Mouse (Mus musculus): ENCODE measurements around the gene Dnph1. TPM values are rescaled to one million over a fixed set of nuclear protein-coding genes. Genes with fewer than 3 reads are reported as not detected.

Gene Dnph1
- polyA plus RNA-seq, 1 experiment from 2014 or later = 27.9 TPM

GRCm38 (mm10) chr17:46511059-46511710 lies 14.7 kb downstream of the Dnph1 start:
- Histone ChIP-seq H3K9me3 (replicated peaks; ENCODE audit: control insufficient read depth, low read length) (no peaks in the 10 kb centered on the region), H3K36me3 (ENCODE audit: control insufficient read depth, insufficient read depth, low read length) (no peaks in the 10 kb centered on the region), H3K4me3 (ENCODE audit: low read depth, low read length) (no peak overlapping the region), H3K27ac (ENCODE audit: low read depth, low read length) (no peak overlapping the region), H3K27me3 (ENCODE audit: control insufficient read depth, insufficient read depth, low read length) (no peaks in the 10 kb centered on the region), H3K4me2 (no peak overlapping the region), H3K4me1 (ENCODE audit: control insufficient read depth, insufficient read depth, low read length) (no peaks in the 10 kb centered on the region), H3K9ac (ENCODE audit: low read depth, low read length) (no peak overlapping the region)
- WGBS (ENCODE audit: insufficient replicate concordance) = 51% methylated on average over 11 of the region's 11 CpGs
- ATAC-seq (replicated peaks; ENCODE audit: insufficient number of reproducible peaks, low FRiP score, low TSS enrichment) = no peak

GRCm38 (mm10) chr17:46513329-46513728 lies 16.8 kb downstream of the Dnph1 start:
- no peaks in the 10 kb centered on the region for H3K9me3 ChIP-seq (replicated peaks; ENCODE audit: control insufficient read depth, low read length)
- H3K4me2 ChIP-seq = no peak overlapping the region
- 58% methylated on average over 2 of the region's 2 CpGs for WGBS (ENCODE audit: insufficient replicate concordance)
- H3K4me3 ChIP-seq (ENCODE audit: low read depth, low read length) = no peak overlapping the region
- no peaks in the 10 kb centered on the region for H3K27me3 ChIP-seq (ENCODE audit: control insufficient read depth, insufficient read depth, low read length)
- no peak for ATAC-seq (replicated peaks; ENCODE audit: insufficient number of reproducible peaks, low FRiP score, low TSS enrichment)
- H3K36me3 ChIP-seq (ENCODE audit: control insufficient read depth, insufficient read depth, low read length) = no peaks in the 10 kb centered on the region
- H3K9ac ChIP-seq (ENCODE audit: low read depth, low read length) = no peak overlapping the region
- no peak overlapping the region for H3K27ac ChIP-seq (ENCODE audit: low read depth, low read length)
- H3K4me1 ChIP-seq (ENCODE audit: control insufficient read depth, insufficient read depth, low read length) = no peaks in the 10 kb centered on the region

- peaks cover 15% of the 10 kb centered on the region; the same call in 1 of the 2 replicates for H3K27me3 ChIP-seq (ENCODE audit: control insufficient read depth, insufficient read depth, low read length)
- H3K27ac ChIP-seq (ENCODE audit: low read depth, low read length) = no peak overlapping the region
- no peaks in the 10 kb centered on the region for H3K9me3 ChIP-seq (replicated peaks; ENCODE audit: control insufficient read depth, low read length)
- H3K9ac ChIP-seq (ENCODE audit: low read depth, low read length) = peak overlapping the region; percentile 58; the same call in 1 of the 2 replicates
- peaks cover 19% of the 10 kb centered on the region for H3K4me1 ChIP-seq (ENCODE audit: control insufficient read depth, insufficient read depth, low read length)
- peak overlapping the region; percentile 27 for H3K4me3 ChIP-seq (ENCODE audit: low read depth, low read length)
- 47% methylated on average over 10 of the region's 10 CpGs for WGBS (ENCODE audit: insufficient replicate concordance)
- H3K4me2 ChIP-seq = peak overlapping the region; percentile 63
- H3K36me3 ChIP-seq (ENCODE audit: control insufficient read depth, insufficient read depth, low read length) = no peaks in the 10 kb centered on the region
- 0 out of 2 replicates have a peak, but pooled peaks have one; percentile 20 for ATAC-seq (replicated peaks; ENCODE audit: insufficient number of reproducible peaks, low FRiP score, low TSS enrichment)
Observed at GRCm38 (mm10) chr17:46519971-46520370, 23.5 kb downstream of the Dnph1 start.

GRCm38 (mm10) chr17:46520385-46520979 lies 24.0 kb downstream of the Dnph1 start:
- Histone ChIP-seq H3K9me3 (replicated peaks; ENCODE audit: control insufficient read depth, low read length) (no peaks in the 10 kb centered on the region), H3K4me2 (peak overlapping the region; percentile 63), H3K9ac (ENCODE audit: low read depth, low read length) (peak overlapping the region; percentile 58), H3K4me1 (ENCODE audit: control insufficient read depth, insufficient read depth, low read length) (peaks cover 19% of the 10 kb centered on the region), H3K27me3 (ENCODE audit: control insufficient read depth, insufficient read depth, low read length) (peaks cover 15% of the 10 kb centered on the region; the same call in 1 of the 2 replicates), H3K4me3 (ENCODE audit: low read depth, low read length) (peak overlapping the region; percentile 27), H3K36me3 (ENCODE audit: control insufficient read depth, insufficient read depth, low read length) (no peaks in the 10 kb centered on the region), H3K27ac (ENCODE audit: low read depth, low read length) (0 out of 2 replicates have a peak overlapping the region, but pooled peaks have one; percentile 22)
- ATAC-seq (replicated peaks; ENCODE audit: insufficient number of reproducible peaks, low FRiP score, low TSS enrichment) = peak; percentile 47; the same call in 1 of the 2 replicates
- WGBS (ENCODE audit: insufficient replicate concordance) = 21% methylated on average over 25 of the region's 25 CpGs

GRCm38 (mm10) chr17:46521174-46521573 lies 24.7 kb downstream of the Dnph1 start:
- Histone ChIP-seq H3K4me2 (peak overlapping the region; percentile 63), H3K27me3 (ENCODE audit: control insufficient read depth, insufficient read depth, low read length) (peaks cover 15% of the 10 kb centered on the region; the same call in 1 of the 2 replicates), H3K36me3 (ENCODE audit: control insufficient read depth, insufficient read depth, low read length) (no peaks in the 10 kb centered on the region), H3K9me3 (replicated peaks; ENCODE audit: control insufficient read depth, low read length) (no peaks in the 10 kb centered on the region), H3K9ac (ENCODE audit: low read depth, low read length) (peak overlapping the region; percentile 58), H3K4me1 (ENCODE audit: control insufficient read depth, insufficient read depth, low read length) (peaks cover 19% of the 10 kb centered on the region), H3K4me3 (ENCODE audit: low read depth, low read length) (no peak overlapping the region; the same call in 1 of the 2 replicates), H3K27ac (ENCODE audit: low read depth, low read length) (0 out of 2 replicates have a peak overlapping the region, but pooled peaks have one; percentile 22)
- 62% methylated on average over 9 of the region's 9 CpGs for WGBS (ENCODE audit: insufficient replicate concordance)
- 0 out of 2 replicates have a peak, but pooled peaks have one; percentile 4 for ATAC-seq (replicated peaks; ENCODE audit: insufficient number of reproducible peaks, low FRiP score, low TSS enrichment)

- Histone ChIP-seq H3K9ac (ENCODE audit: low read depth, low read length) (0 out of 2 replicates have a peak overlapping the region, but pooled peaks have one; percentile 43), H3K4me3 (ENCODE audit: low read depth, low read length) (no peak overlapping the region), H3K27me3 (ENCODE audit: control insufficient read depth, insufficient read depth, low read length) (peaks cover 15% of the 10 kb centered on the region; the same call in 1 of the 2 replicates), H3K4me2 (no peak overlapping the region), H3K36me3 (ENCODE audit: control insufficient read depth, insufficient read depth, low read length) (no peaks in the 10 kb centered on the region), H3K9me3 (replicated peaks; ENCODE audit: control insufficient read depth, low read length) (no peaks in the 10 kb centered on the region), H3K27ac (ENCODE audit: low read depth, low read length) (no peak overlapping the region), H3K4me1 (ENCODE audit: control insufficient read depth, insufficient read depth, low read length) (peaks cover 19% of the 10 kb centered on the region)
- WGBS (ENCODE audit: insufficient replicate concordance) = 30% methylated on average over 24 of the region's 24 CpGs
- ATAC-seq (replicated peaks; ENCODE audit: insufficient number of reproducible peaks, low FRiP score, low TSS enrichment) = no peak
Observed at GRCm38 (mm10) chr17:46521963-46522668, 25.6 kb downstream of the Dnph1 start.

GRCm38 (mm10) chr17:46525065-46525464 lies 28.6 kb downstream of the Dnph1 start:
- 66% methylated on average over 10 of the region's 10 CpGs for WGBS (ENCODE audit: insufficient replicate concordance)
- Histone ChIP-seq H3K4me2 (no peak overlapping the region), H3K36me3 (ENCODE audit: control insufficient read depth, insufficient read depth, low read length) (no peaks in the 10 kb centered on the region), H3K4me1 (ENCODE audit: control insufficient read depth, insufficient read depth, low read length) (peaks cover 14% of the 10 kb centered on the region), H3K27ac (ENCODE audit: low read depth, low read length) (no peak overlapping the region), H3K9me3 (replicated peaks; ENCODE audit: control insufficient read depth, low read length) (no peaks in the 10 kb centered on the region), H3K9ac (ENCODE audit: low read depth, low read length) (no peak overlapping the region), H3K27me3 (ENCODE audit: control insufficient read depth, insufficient read depth, low read length) (peaks cover 8% of the 10 kb centered on the region; the same call in 1 of the 2 replicates), H3K4me3 (ENCODE audit: low read depth, low read length) (no peak overlapping the region)
- no peak for ATAC-seq (replicated peaks; ENCODE audit: insufficient number of reproducible peaks, low FRiP score, low TSS enrichment)

GRCm38 (mm10) chr17:46525579-46526307 lies 29.2 kb downstream of the Dnph1 start:
- Histone ChIP-seq H3K9me3 (replicated peaks; ENCODE audit: control insufficient read depth, low read length) (no peaks in the 10 kb centered on the region), H3K4me3 (ENCODE audit: low read depth, low read length) (no peak overlapping the region), H3K27me3 (ENCODE audit: control insufficient read depth, insufficient read depth, low read length) (peaks cover 8% of the 10 kb centered on the region; the same call in 1 of the 2 replicates), H3K4me2 (no peak overlapping the region), H3K27ac (ENCODE audit: low read depth, low read length) (no peak overlapping the region), H3K9ac (ENCODE audit: low read depth, low read length) (no peak overlapping the region), H3K4me1 (ENCODE audit: control insufficient read depth, insufficient read depth, low read length) (peaks cover 7% of the 10 kb centered on the region), H3K36me3 (ENCODE audit: control insufficient read depth, insufficient read depth, low read length) (no peaks in the 10 kb centered on the region)
- ATAC-seq (replicated peaks; ENCODE audit: insufficient number of reproducible peaks, low FRiP score, low TSS enrichment) = 0 out of 2 replicates have a peak, but pooled peaks have one; percentile 25
- 32% methylated on average over 12 of the region's 12 CpGs for WGBS (ENCODE audit: insufficient replicate concordance)

Data from heart, embryonic 11.5 days (tissue).